Mouse (Mus musculus) cerebellum, postnatal 10 days (tissue): Measurements from ENCODE around the gene Vmn1r197.
"Not testable (repeated sequence)": the region's sequence is repeated elsewhere in the genome, so short reads cannot be mapped to it uniquely, and the experiment has no call there.

Experiments used
- DNase-seq, 2 experiments: peaks; one replicate each; pipeline ENCODE4 v3.0.0; 2021; ENCODE audit warnings: mixed read lengths in 2 of 2

Gene Vmn1r197

GRCm38 (mm10) chr13:22324289-22324688 lies at the start of gene Vmn1r197:
Gene Vmn1r197 (plus strand): TSS chr13:22324589.
- DNase-seq, result no peak

- no peak for DNase-seq
Measured at GRCm38 (mm10) chr13:22284578-22284977, 39.8 kb upstream of the Vmn1r197 start.

- no peak for DNase-seq
Measured at GRCm38 (mm10) chr13:22289620-22290019, 34.8 kb upstream of the Vmn1r197 start, which contains the start of gene Vmn1r196. Gene Vmn1r196 (plus strand): TSS chr13:22289920.

GRCm38 (mm10) chr13:22308075-22308474 lies 16.3 kb upstream of the Vmn1r197 start:
- DNase-seq, result not testable (repeated sequence)

GRCm38 (mm10) chr13:22315361-22315760 lies 9.0 kb upstream of the Vmn1r197 start:
- no peak for DNase-seq

GRCm38 (mm10) chr13:22317366-22317765 lies 7.0 kb upstream of the Vmn1r197 start:
- no peak for DNase-seq

GRCm38 (mm10) chr13:22320091-22320490 lies 4.3 kb upstream of the Vmn1r197 start:
- no peak for DNase-seq

GRCm38 (mm10) chr13:22333269-22333668 lies 8.9 kb downstream of the Vmn1r197 start:
- no peak for DNase-seq

GRCm38 (mm10) chr13:22335565-22335964 lies 11.2 kb downstream of the Vmn1r197 start:
- no peak for DNase-seq

GRCm38 (mm10) chr13:22350064-22350463 lies 25.7 kb downstream of the Vmn1r197 start, which contains the start of gene Vmn1r198:
Gene Vmn1r198 (plus strand): TSS chr13:22350364.
- DNase-seq, result no peak

GRCm38 (mm10) chr13:22350813-22351212 lies 26.4 kb downstream of the Vmn1r197 start:
- DNase-seq, result no peak

- no peak for DNase-seq
Measured at GRCm38 (mm10) chr13:22379518-22379917, 55.1 kb downstream of the Vmn1r197 start, which contains the start of gene Vmn1r199. Gene Vmn1r199 (plus strand): TSS chr13:22379818.

- not testable (repeated sequence) for DNase-seq
Measured at GRCm38 (mm10) chr13:22381128-22381527, 56.7 kb downstream of the Vmn1r197 start.
